Mouse (Mus musculus): ENCODE measurements around the gene Odc1. TPM values are rescaled to one million over a fixed set of nuclear protein-coding genes. Genes with fewer than 3 reads are reported as not detected.
A peak's percentile ranks its signal among the peaks of the same experiment; 100 is the strongest.

Odc1 gene
- polyA plus RNA-seq, 1 experiment: 642 TPM

- Histone ChIP-seq H3K4me1 (ENCODE audit: control insufficient read depth, insufficient read depth, low read length) (no peaks in the 10 kb centered on the region), H3K4me3 (replicated peaks; ENCODE audit: control insufficient read depth, low read depth, low read length) (no peak overlapping the region), H3K27ac (ENCODE audit: control insufficient read depth, insufficient read depth, low read depth, low read length, poor library complexity) (no peak overlapping the region)
- no peak for TF ChIP-seq CTCF (IDR thresholded peaks at IDR 0.05; ENCODE audit: control insufficient read depth, insufficient read depth, low read length)
- TF ChIP-seq POLR2A (IDR thresholded peaks at IDR 0.05; ENCODE audit: borderline replicate concordance, control insufficient read depth, low read depth, low read length): no peak
- 78% methylated on average over 5 of the region's 5 CpGs for WGBS
Observed at GRCm38 (mm10) chr12:17553627-17554026, 9.0 kb downstream of the Odc1 start.

GRCm38 (mm10) chr12:17554200-17554951 is 9.8 kb downstream of the Odc1 start:
- 39% methylated on average over 15 of the region's 15 CpGs for WGBS
- no peak overlapping the region for H3K27ac ChIP-seq (ENCODE audit: control insufficient read depth, insufficient read depth, low read depth, low read length, poor library complexity)
- TF ChIP-seq CTCF (IDR thresholded peaks at IDR 0.05; ENCODE audit: control insufficient read depth, insufficient read depth, low read length): peak; percentile 96
- no peak for TF ChIP-seq POLR2A (IDR thresholded peaks at IDR 0.05; ENCODE audit: borderline replicate concordance, control insufficient read depth, low read depth, low read length)
- no peak overlapping the region for H3K4me3 ChIP-seq (replicated peaks; ENCODE audit: control insufficient read depth, low read depth, low read length)
- no peaks in the 10 kb centered on the region for H3K4me1 ChIP-seq (ENCODE audit: control insufficient read depth, insufficient read depth, low read length)

GRCm38 (mm10) chr12:17556430-17557343 is 12.1 kb downstream of the Odc1 start:
- TF ChIP-seq POLR2A (IDR thresholded peaks at IDR 0.05; ENCODE audit: borderline replicate concordance, control insufficient read depth, low read depth, low read length): no peak
- peak; percentile 46; the same call in 1 of the 2 replicates for TF ChIP-seq CTCF (IDR thresholded peaks at IDR 0.05; ENCODE audit: control insufficient read depth, insufficient read depth, low read length)
- WGBS: 37% methylated on average over 21 of the region's 21 CpGs
- Histone ChIP-seq H3K4me1 (ENCODE audit: control insufficient read depth, insufficient read depth, low read length) (no peaks in the 10 kb centered on the region), H3K27ac (ENCODE audit: control insufficient read depth, insufficient read depth, low read depth, low read length, poor library complexity) (no peak overlapping the region), H3K4me3 (replicated peaks; ENCODE audit: control insufficient read depth, low read depth, low read length) (no peak overlapping the region)

GRCm38 (mm10) chr12:17557344-17557966 is 12.9 kb downstream of the Odc1 start:
- no peak overlapping the region for H3K27ac ChIP-seq (ENCODE audit: control insufficient read depth, insufficient read depth, low read depth, low read length, poor library complexity)
- no peaks in the 10 kb centered on the region for H3K4me1 ChIP-seq (ENCODE audit: control insufficient read depth, insufficient read depth, low read length)
- TF ChIP-seq POLR2A (IDR thresholded peaks at IDR 0.05; ENCODE audit: borderline replicate concordance, control insufficient read depth, low read depth, low read length) (no peak), CTCF (IDR thresholded peaks at IDR 0.05; ENCODE audit: control insufficient read depth, insufficient read depth, low read length) (no peak)
- no peak overlapping the region for H3K4me3 ChIP-seq (replicated peaks; ENCODE audit: control insufficient read depth, low read depth, low read length)
- WGBS: 84% methylated on average over 7 of the region's 7 CpGs

GRCm38 (mm10) chr12:17557967-17558345 is 13.4 kb downstream of the Odc1 start:
- no peaks in the 10 kb centered on the region for H3K4me1 ChIP-seq (ENCODE audit: control insufficient read depth, insufficient read depth, low read length)
- no peak for TF ChIP-seq CTCF (IDR thresholded peaks at IDR 0.05; ENCODE audit: control insufficient read depth, insufficient read depth, low read length)
- TF ChIP-seq POLR2A (IDR thresholded peaks at IDR 0.05; ENCODE audit: borderline replicate concordance, control insufficient read depth, low read depth, low read length): no peak
- no peak overlapping the region for H3K27ac ChIP-seq (ENCODE audit: control insufficient read depth, insufficient read depth, low read depth, low read length, poor library complexity)
- 76% methylated on average over 2 of the region's 2 CpGs for WGBS
- no peak overlapping the region for H3K4me3 ChIP-seq (replicated peaks; ENCODE audit: control insufficient read depth, low read depth, low read length)

GRCm38 (mm10) chr12:17562396-17562795 is 17.8 kb downstream of the Odc1 start:
- Histone ChIP-seq H3K27ac (ENCODE audit: control insufficient read depth, insufficient read depth, low read depth, low read length, poor library complexity) (no peak overlapping the region), H3K4me1 (ENCODE audit: control insufficient read depth, insufficient read depth, low read length) (no peaks in the 10 kb centered on the region), H3K4me3 (replicated peaks; ENCODE audit: control insufficient read depth, low read depth, low read length) (no peak overlapping the region)
- WGBS: 79% methylated on average over 1 of the region's 1 CpGs
- TF ChIP-seq POLR2A (IDR thresholded peaks at IDR 0.05; ENCODE audit: borderline replicate concordance, control insufficient read depth, low read depth, low read length) (no peak), CTCF (IDR thresholded peaks at IDR 0.05; ENCODE audit: control insufficient read depth, insufficient read depth, low read length) (no peak)

- Histone ChIP-seq H3K27ac (ENCODE audit: control insufficient read depth, insufficient read depth, low read depth, low read length, poor library complexity) (no peak overlapping the region), H3K4me1 (ENCODE audit: control insufficient read depth, insufficient read depth, low read length) (no peaks in the 10 kb centered on the region), H3K4me3 (replicated peaks; ENCODE audit: control insufficient read depth, low read depth, low read length) (no peak overlapping the region)
- no peak for TF ChIP-seq POLR2A (IDR thresholded peaks at IDR 0.05; ENCODE audit: borderline replicate concordance, control insufficient read depth, low read depth, low read length)
- no peak for TF ChIP-seq CTCF (IDR thresholded peaks at IDR 0.05; ENCODE audit: control insufficient read depth, insufficient read depth, low read length)
- 69% methylated on average over 3 of the region's 3 CpGs for WGBS
Observed at GRCm38 (mm10) chr12:17565393-17566045, 20.9 kb downstream of the Odc1 start.
